Mouse (Mus musculus) brown adipose tissue, adult 24 weeks (tissue): ENCODE results near the gene Tmem100. TPM values are rescaled to one million over a fixed set of nuclear protein-coding genes. Genes with fewer than 3 reads are reported as not detected.

Experiments used
- H3K27ac ChIP-seq: fragments of 200-500 bp; replicated peaks from 2 replicates; pipeline ENCODE4 v1.5.1; 2012; ENCODE audit warnings: low read depth, mild to moderate bottlenecking, low read length
- H3K4me1 ChIP-seq: fragments of 200-500 bp; 2 replicates; pipeline ENCODE4 v1.6.1; 2012; ENCODE audit warnings: low read length, mixed read lengths; ENCODE audit not compliant: control insufficient read depth, insufficient read depth, insufficient read length
- H3K4me3 ChIP-seq: fragments of 200-500 bp; 2 replicates; pipeline ENCODE4 v1.5.1; 2012; ENCODE audit warnings: low read depth, mild to moderate bottlenecking, low read length, moderate library complexity; ENCODE audit not compliant: insufficient read depth
- polyA plus RNA-seq: library from polyadenylated mRNA; stranded (reverse); fragments of >200 nt; gene quantifications from 2 replicates; pipeline ENCODE4 v1.2.4, GENCODE M21; 2012; ENCODE audit not compliant: missing spikeins, insufficient read depth, insufficient read length

Gene Tmem100
- polyA plus RNA-seq, 1 experiment = 9.5 TPM

- H3K4me3 ChIP-seq = no peak overlapping the region
- H3K27ac ChIP-seq = no peak overlapping the region
- no peaks in the 10 kb centered on the region for H3K4me1 ChIP-seq
Measured at GRCm38 (mm10) chr11:90062657-90063056, 32.5 kb downstream of the Tmem100 start.

- Histone ChIP-seq H3K4me3 (no peak overlapping the region), H3K4me1 (no peaks in the 10 kb centered on the region), H3K27ac (no peak overlapping the region)
Measured at GRCm38 (mm10) chr11:90066405-90067250, 36.5 kb downstream of the Tmem100 start.

- Histone ChIP-seq H3K27ac (no peak overlapping the region), H3K4me3 (no peak overlapping the region), H3K4me1 (no peaks in the 10 kb centered on the region)
Measured at GRCm38 (mm10) chr11:90071747-90072146, 41.6 kb downstream of the Tmem100 start.

GRCm38 (mm10) chr11:90073201-90073600, 43.1 kb downstream of the Tmem100 start:
- Histone ChIP-seq H3K4me1 (no peaks in the 10 kb centered on the region), H3K4me3 (no peak overlapping the region), H3K27ac (no peak overlapping the region)

GRCm38 (mm10) chr11:90076666-90077065, 46.5 kb downstream of the Tmem100 start:
- Histone ChIP-seq H3K4me1 (no peaks in the 10 kb centered on the region), H3K4me3 (no peak overlapping the region), H3K27ac (no peak overlapping the region)

- Histone ChIP-seq H3K4me3 (no peak overlapping the region), H3K4me1 (no peaks in the 10 kb centered on the region), H3K27ac (no peak overlapping the region)
Measured at GRCm38 (mm10) chr11:90080678-90081267, 50.6 kb downstream of the Tmem100 start.

- no peaks in the 10 kb centered on the region for H3K4me1 ChIP-seq
- H3K27ac ChIP-seq = no peak overlapping the region
- no peak overlapping the region for H3K4me3 ChIP-seq
Measured at GRCm38 (mm10) chr11:90081820-90082596, 51.9 kb downstream of the Tmem100 start.

GRCm38 (mm10) chr11:90083042-90083441, 52.9 kb downstream of the Tmem100 start:
- H3K4me3 ChIP-seq = no peak overlapping the region
- H3K27ac ChIP-seq = no peak overlapping the region
- H3K4me1 ChIP-seq = peaks cover 2% of the 10 kb centered on the region

- no peak overlapping the region for H3K4me3 ChIP-seq
- no peak overlapping the region for H3K27ac ChIP-seq
- peaks cover 5% of the 10 kb centered on the region for H3K4me1 ChIP-seq
Measured at GRCm38 (mm10) chr11:90084166-90084565, 54.0 kb downstream of the Tmem100 start.

Other genes starting within 250 kb of the Tmem100 start
- 6.2 and 11.4 TPM in 2 replicates for gene Pctp, start 27.5 kb upstream of the Tmem100 start, polyA plus RNA-seq
- 35.7 and 36.5 TPM in 2 replicates for gene Gm45716, start 157.3 kb downstream of the Tmem100 start, polyA plus RNA-seq
- gene Mmd, start 219.1 kb downstream of the Tmem100 start, polyA plus RNA-seq = 265 and 375 TPM in 2 replicates